Mouse (Mus musculus) ES-E14 (cell line): ENCODE data around the gene Styx. TPM values are rescaled to one million over a fixed set of nuclear protein-coding genes. Genes with fewer than 3 reads are reported as not detected.
A peak's percentile ranks its signal among the peaks of the same experiment; 100 is the strongest.

Experiments used
- DNase-seq: peaks from one replicate; pipeline ENCODE4 v3.0.0-alpha.2; 2013; ENCODE audit warnings: low read depth, low spot score
- H3K27ac ChIP-seq: 2 replicates; pipeline ENCODE4 v1.5.1; 2012; ENCODE audit warnings: low read depth, mild to moderate bottlenecking, low read length, moderate library complexity, mixed read lengths; ENCODE audit not compliant: poor library complexity, insufficient read depth, severe bottlenecking
- H3K36me3 ChIP-seq: 2 replicates; pipeline ENCODE4 v1.6.1; 2012; ENCODE audit warnings: mild to moderate bottlenecking, low read length, moderate library complexity, mixed read lengths; ENCODE audit not compliant: control insufficient read depth, poor library complexity, insufficient read depth, severe bottlenecking
- H3K4me1 ChIP-seq, 2 experiments: fragments of 150-350 bp in 1 of 2; sonication (generic) in 1 of 2; 2 replicates each; pipeline ENCODE4 v1.6.1; 2012; ENCODE audit warnings: low read length in 2 of 2, mild to moderate bottlenecking in 1 of 2, mixed read lengths in 1 of 2; ENCODE audit not compliant: control insufficient read depth in 2 of 2, insufficient read depth in 2 of 2, poor library complexity in 1 of 2
- H3K4me3 ChIP-seq, 2 experiments: fragments of 150-350 bp in 1 of 2; sonication (generic) in 1 of 2; 2 replicates each; pipeline ENCODE4 v1.5.1; 2012; ENCODE audit warnings: low read length in 2 of 2, low read depth in 1 of 2, mild to moderate bottlenecking in 1 of 2, mixed read lengths in 1 of 2; ENCODE audit not compliant: insufficient read depth in 1 of 2, poor library complexity in 1 of 2, severe bottlenecking in 1 of 2
- H3K9ac ChIP-seq: 2 replicates; pipeline ENCODE4 v1.6.1; 2012; ENCODE audit warnings: low read depth, mild to moderate bottlenecking, low read length, mixed read lengths; ENCODE audit not compliant: poor library complexity, insufficient read depth, severe bottlenecking
- H3K9me3 ChIP-seq: fragments of 150-350 bp; sonication (generic); 2 replicates; pipeline ENCODE4 v1.6.1; 2012; ENCODE audit warnings: low read depth, mild to moderate bottlenecking, low read length; ENCODE audit not compliant: control insufficient read depth, insufficient read depth
- CHD2 ChIP-seq: IDR thresholded peaks from 2 replicates; pipeline ENCODE4 v1.6.1; 2014; ENCODE audit warnings: mild to moderate bottlenecking, low read depth, low read length, inconsistent platforms
- HCFC1 ChIP-seq: IDR thresholded peaks from 2 replicates; pipeline ENCODE4 v1.6.1; 2012; ENCODE audit warnings: low read length, inconsistent platforms, borderline replicate concordance; ENCODE audit not compliant: insufficient read depth
- MAFK ChIP-seq: IDR thresholded peaks from 2 replicates; pipeline ENCODE4 v1.6.1; 2014; ENCODE audit warnings: mild to moderate bottlenecking, low read depth, low read length, inconsistent platforms; ENCODE audit not compliant: insufficient read depth
- ZC3H11A ChIP-seq: IDR thresholded peaks from 2 replicates; pipeline ENCODE4 v1.6.1; 2012; ENCODE audit warnings: low read depth, mild to moderate bottlenecking, inconsistent platforms, low read length, borderline replicate concordance
- ZNF384 ChIP-seq: IDR thresholded peaks from 2 replicates; pipeline ENCODE4 v1.6.1; 2012; ENCODE audit warnings: low read depth, low read length, inconsistent platforms
- in situ Hi-C, 2 experiments: fragments of 600-800 bp; cut with MboI; formaldehyde crosslinking; loops; one replicate each; pipeline ENCODE4 v1.15.1; 2025; ENCODE audit warnings: low sequenced_read_pairs in 2 of 2, inconsistent platforms in 1 of 2; ENCODE audit not compliant: unreplicated experiment in 2 of 2
- total RNA-seq: library from RNA; depleted of rRNA; stranded (reverse); fragments of 300-350 nt; gene quantifications from 2 replicates; pipeline ENCODE4 v1.2.3, GENCODE M21; 2012

Gene Styx
- total RNA-seq, 1 experiment, result 19.1 TPM

- Histone ChIP-seq H3K4me1 (peaks cover 3% of the 10 kb centered on the region in 2 experiments; a peak in 2 of 4 replicates), H3K27ac (peak overlapping the region; percentile 77; the same call in 1 of the 2 replicates), H3K9ac (peak overlapping the region; percentile 72), H3K4me3 (peak overlapping the region; percentile 92 to 99), H3K36me3 (no peaks in the 10 kb centered on the region; the same call in 1 of the 2 replicates), H3K9me3 (no peaks in the 10 kb centered on the region)
- in situ Hi-C loops, result no loop called here
- DNase-seq, result peak; percentile 63
- TF ChIP-seq ZNF384 (0 out of 2 replicates have a peak, but pooled peaks have one; percentile 19), MAFK (no peak)
These were observed 36.6 kb downstream of the Styx start for GRCm38 (mm10) chr14:45387480-45387879.

GRCm38 (mm10) chr14:45388345-45389181, 37.7 kb downstream of the Styx start:
- peak overlapping the region; percentile 92 for H3K9ac ChIP-seq
- no peak for TF ChIP-seq ZC3H11A
- peak; percentile 82 for DNase-seq
- peaks cover 3% of the 10 kb centered on the region in 2 experiments; a peak in 2 of 4 replicates for H3K4me1 ChIP-seq
- H3K4me3 ChIP-seq, result peak overlapping the region; percentile 92 to 99
- H3K36me3 ChIP-seq, result no peaks in the 10 kb centered on the region; the same call in 1 of the 2 replicates
- no peaks in the 10 kb centered on the region for H3K9me3 ChIP-seq
- peak overlapping the region; percentile 77 for H3K27ac ChIP-seq
- in situ Hi-C loops, result no loop called here

DNA sequence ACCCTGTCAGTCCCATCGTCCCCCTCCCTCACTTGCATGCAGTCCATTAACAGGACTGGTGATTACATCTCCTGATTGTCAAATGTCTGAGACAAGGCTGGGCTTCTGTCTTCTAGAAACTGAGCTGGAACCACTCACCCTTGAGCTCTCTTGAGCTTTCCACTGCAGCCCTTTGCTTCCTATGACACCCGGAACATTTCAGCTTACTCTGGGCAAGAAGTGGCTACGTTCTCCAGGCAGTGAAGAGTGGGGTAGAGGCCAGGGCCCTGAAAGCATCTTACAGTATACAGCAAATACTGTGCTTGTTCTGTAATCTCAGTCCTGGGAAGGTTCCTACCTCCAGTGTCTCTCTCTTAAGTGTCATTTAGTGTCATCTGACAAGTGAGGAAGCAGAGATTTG, 38.3 kb downstream of the Styx start:
- Histone ChIP-seq H3K4me3 (peak overlapping the region; percentile 92 to 99), H3K9me3 (no peaks in the 10 kb centered on the region), H3K4me1 (peaks cover 3% of the 10 kb centered on the region in 2 experiments; a peak in 2 of 4 replicates), H3K36me3 (no peaks in the 10 kb centered on the region; the same call in 1 of the 2 replicates), H3K9ac (peak overlapping the region; percentile 92), H3K27ac (0 out of 2 replicates have a peak overlapping the region, but pooled peaks have one; percentile 24)
- no peak for DNase-seq
- in situ Hi-C loops, result no loop called here
- TF ChIP-seq MAFK, result no peak
- TF ChIP-seq ZNF384, result no peak
- TF ChIP-seq CHD2, result no peak
- no peak for TF ChIP-seq ZC3H11A
- TF ChIP-seq HCFC1, result no peak

DNA sequence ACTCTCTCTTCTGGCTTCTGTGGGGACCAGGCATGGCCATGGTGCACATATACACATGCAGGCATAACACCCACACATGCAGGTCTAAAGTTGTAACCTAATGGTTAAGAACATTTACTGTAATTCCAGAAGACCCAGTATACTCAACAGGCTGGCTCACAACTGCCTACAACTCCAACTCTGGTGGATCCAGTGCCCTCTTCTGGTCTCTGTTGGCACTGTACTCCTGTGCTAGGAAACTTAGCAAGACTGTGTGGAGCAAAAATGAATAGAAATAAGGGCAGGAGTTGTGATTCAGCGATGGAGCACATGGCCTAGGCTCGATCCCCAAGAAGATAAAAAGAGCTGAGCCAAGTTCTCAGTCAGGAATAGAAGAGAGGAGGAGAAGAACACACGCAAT, 48.9 kb downstream of the Styx start:
- no peak overlapping the region for H3K9ac ChIP-seq
- in situ Hi-C loops, result loop anchor here in 1 of 2 experiments (25.0 kb wide), 1 partner anchor 362 kb away; no protein-coding TSS in a partner anchor
- H3K9me3 ChIP-seq, result no peaks in the 10 kb centered on the region
- H3K36me3 ChIP-seq, result no peaks in the 10 kb centered on the region
- H3K27ac ChIP-seq, result no peak overlapping the region
- no peak for TF ChIP-seq HCFC1
- no peak for TF ChIP-seq MAFK
- TF ChIP-seq ZNF384, result no peak
- no peak for TF ChIP-seq ZC3H11A
- TF ChIP-seq CHD2, result no peak
- no peak for DNase-seq
- no peak overlapping the region for H3K4me3 ChIP-seq
- H3K4me1 ChIP-seq, result no peaks in the 10 kb centered on the region
